Mouse (Mus musculus) embryonic facial prominence, embryonic 12.5 days (tissue): Measurements from ENCODE around the gene Gfod2. TPM values are rescaled to one million over a fixed set of nuclear protein-coding genes. Genes with fewer than 3 reads are reported as not detected.

Experiments used
- ATAC-seq: fragments of 200-750 bp; cut with Nextera tagmentation; 2 replicates; pipeline ENCODE4 v1.8.0; 2017; ENCODE audit not compliant: insufficient number of reproducible peaks, insufficient read depth, low FRiP score, low TSS enrichment
- H3K27ac ChIP-seq: fragments of 300-500 bp; sonication (generic); 2 replicates; pipeline ENCODE4 v1.5.1; 2016; ENCODE audit warnings: mild to moderate bottlenecking
- H3K27me3 ChIP-seq: fragments of 300-500 bp; sonication (generic); 2 replicates; pipeline ENCODE4 v1.6.1; 2016; ENCODE audit warnings: mild to moderate bottlenecking, moderate library complexity
- H3K36me3 ChIP-seq: fragments of 300-500 bp; sonication (generic); 2 replicates; pipeline ENCODE4 v1.6.1; 2016; ENCODE audit warnings: mild to moderate bottlenecking
- H3K4me1 ChIP-seq: fragments of 300-500 bp; sonication (generic); 2 replicates; pipeline ENCODE4 v1.6.1; 2016
- H3K4me2 ChIP-seq: fragments of 300-500 bp; sonication (generic); replicated peaks from 2 replicates; pipeline ENCODE4 v1.6.1; 2016; ENCODE audit warnings: mild to moderate bottlenecking, moderate library complexity
- H3K4me3 ChIP-seq: fragments of 300-500 bp; sonication (generic); 2 replicates; pipeline ENCODE4 v1.5.1; 2016; ENCODE audit warnings: mild to moderate bottlenecking
- H3K9ac ChIP-seq: fragments of 300-500 bp; sonication (generic); 2 replicates; pipeline ENCODE4 v1.6.1; 2016; ENCODE audit warnings: mild to moderate bottlenecking, moderate library complexity
- H3K9me3 ChIP-seq: fragments of 300-500 bp; sonication (generic); 2 replicates; pipeline ENCODE4 v1.6.1; 2016; ENCODE audit warnings: mild to moderate bottlenecking, moderate library complexity
- WGBS: fragments of 180-500 bp; shearing (Covaris S2); methylation state at CpG from one replicate; pipeline ENCODE4 v1.1.7; 2016; 5-methylcytosine and 5-hydroxymethylcytosine counted together
- polyA plus RNA-seq: library from polyadenylated mRNA; unstranded; fragments of >200 nt; fragmentation: Nextera tagmentation; extraction: Ambion mirVana; gene quantifications from 2 replicates; pipeline ENCODE4 v1.2.1, GENCODE M21; 2016

Gfod2 gene
- polyA plus RNA-seq, 1 experiment from 2014 or later, result 30.2 TPM

- Histone ChIP-seq H3K27me3 (no peaks in the 10 kb centered on the region), H3K9me3 (no peaks in the 10 kb centered on the region), H3K4me1 (peaks cover 5% of the 10 kb centered on the region), H3K4me3 (no peak overlapping the region), H3K36me3 (peaks cover 15% of the 10 kb centered on the region), H3K27ac (no peak overlapping the region), H3K4me2 (no peak overlapping the region), H3K9ac (no peak overlapping the region)
- WGBS, result 78% methylated on average over 3 of the region's 3 CpGs
- ATAC-seq, result no peak
Measured at GRCm38 (mm10) chr8:105712286-105712685, 46.2 kb downstream of the Gfod2 start.

GRCm38 (mm10) chr8:105709317-105709716, 49.1 kb downstream of the Gfod2 start:
- WGBS, result 80% methylated on average over 14 of the region's 14 CpGs
- no peak overlapping the region for H3K27ac ChIP-seq
- peaks cover 17% of the 10 kb centered on the region for H3K4me1 ChIP-seq
- no peak for ATAC-seq
- H3K4me2 ChIP-seq, result no peak overlapping the region
- H3K27me3 ChIP-seq, result no peaks in the 10 kb centered on the region
- H3K9ac ChIP-seq, result no peak overlapping the region
- H3K9me3 ChIP-seq, result no peaks in the 10 kb centered on the region
- H3K36me3 ChIP-seq, result 0 out of 2 replicates have a peak, but pooled peaks cover 3% of the 10 kb centered on the region
- no peak overlapping the region for H3K4me3 ChIP-seq

DNA sequence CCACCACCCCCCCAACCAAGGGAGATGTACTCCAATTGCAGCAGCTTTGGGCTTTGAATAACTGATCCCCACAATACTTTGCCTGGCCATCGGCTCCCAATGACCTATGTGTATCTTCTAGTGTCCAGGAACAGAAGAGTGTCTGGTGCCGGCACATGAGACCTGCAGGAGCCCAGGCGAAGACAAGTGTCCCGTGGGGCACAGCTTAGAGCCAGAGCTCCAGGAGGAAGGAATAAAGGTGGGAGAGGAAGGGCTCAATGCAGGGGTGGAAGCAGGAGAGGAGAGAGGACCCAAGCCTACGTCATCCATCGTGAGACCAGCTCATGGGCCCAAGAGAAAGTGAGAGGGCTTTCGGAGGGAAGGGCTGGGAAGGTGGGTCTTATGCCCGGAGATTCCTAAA, 49.8 kb downstream of the Gfod2 start:
- Histone ChIP-seq H3K4me3 (no peak overlapping the region), H3K4me1 (peaks cover 17% of the 10 kb centered on the region), H3K27ac (no peak overlapping the region), H3K4me2 (peak overlapping the region; percentile 93; the same call in 1 of the 2 replicates), H3K27me3 (no peaks in the 10 kb centered on the region), H3K9ac (no peak overlapping the region), H3K36me3 (peaks cover 9% of the 10 kb centered on the region), H3K9me3 (no peaks in the 10 kb centered on the region)
- WGBS, result 91% methylated on average over 8 of the region's 8 CpGs
- ATAC-seq, result no peak

- H3K4me2 ChIP-seq, result peak within 1 kb of the TSS; percentile 93
- H3K9ac ChIP-seq, result peak within 1 kb of the TSS; percentile 79
- H3K4me3 ChIP-seq, result peak within 1 kb of the TSS; percentile 78
- peak; percentile 75 for ATAC-seq
- H3K27ac ChIP-seq, result peak within 1 kb of the TSS; percentile 41
- 1% methylated on average over 55 of the region's 55 CpGs for WGBS
- H3K36me3 ChIP-seq, result peaks cover 19% of the 10 kb centered on the region
- no peaks in the 10 kb centered on the region for H3K27me3 ChIP-seq
- no peaks in the 10 kb centered on the region for H3K9me3 ChIP-seq
- peaks cover 17% of the 10 kb centered on the region for H3K4me1 ChIP-seq
Measured at GRCm38 (mm10) chr8:105707498-105708403, 50.7 kb downstream of the Gfod2 start, which contains the start of the genes 4933405L10Rik and Enkd1. TSS of gene 4933405L10Rik (plus strand) at chr8:105707655. TSS of gene Enkd1 (minus strand) at chr8:105708210.

DNA sequence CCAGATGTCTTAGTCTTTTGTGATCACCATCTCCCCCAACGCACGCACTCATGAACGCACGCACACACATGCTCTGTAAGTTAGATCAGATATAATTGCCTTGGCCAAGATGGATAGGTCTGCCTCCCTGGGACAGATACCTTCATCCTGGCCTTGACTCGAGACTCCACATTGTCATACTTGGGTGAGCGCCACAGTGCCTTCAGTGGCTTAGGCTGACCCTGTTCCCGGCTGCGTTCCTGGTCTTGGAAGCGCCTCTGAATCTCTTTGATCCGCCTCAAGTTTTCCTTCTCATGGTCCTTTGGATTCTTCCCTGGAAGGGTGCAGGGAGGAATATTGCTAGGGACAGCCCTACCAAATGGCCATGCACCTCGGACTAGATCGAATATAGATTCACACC, 52.0 kb downstream of the Gfod2 start:
- peaks cover 23% of the 10 kb centered on the region for H3K36me3 ChIP-seq
- H3K9me3 ChIP-seq, result no peaks in the 10 kb centered on the region
- no peak overlapping the region for H3K27ac ChIP-seq
- peak overlapping the region; percentile 93 for H3K4me2 ChIP-seq
- 80% methylated on average over 12 of the region's 12 CpGs for WGBS
- no peaks in the 10 kb centered on the region; the same call in 1 of the 2 replicates for H3K27me3 ChIP-seq
- peaks cover 27% of the 10 kb centered on the region for H3K4me1 ChIP-seq
- H3K4me3 ChIP-seq, result peak overlapping the region; percentile 78
- H3K9ac ChIP-seq, result peak overlapping the region; percentile 79; the same call in 1 of the 2 replicates
- ATAC-seq, result no peak

- H3K36me3 ChIP-seq, result peaks cover 23% of the 10 kb centered on the region
- no peak for ATAC-seq
- 86% methylated on average over 6 of the region's 6 CpGs for WGBS
- no peaks in the 10 kb centered on the region; the same call in 1 of the 2 replicates for H3K27me3 ChIP-seq
- no peak overlapping the region for H3K9ac ChIP-seq
- no peak overlapping the region for H3K27ac ChIP-seq
- no peaks in the 10 kb centered on the region for H3K9me3 ChIP-seq
- H3K4me3 ChIP-seq, result no peak overlapping the region
- no peak overlapping the region for H3K4me2 ChIP-seq
- H3K4me1 ChIP-seq, result peaks cover 33% of the 10 kb centered on the region
Measured at GRCm38 (mm10) chr8:105704955-105705354, 53.5 kb downstream of the Gfod2 start.

DNA sequence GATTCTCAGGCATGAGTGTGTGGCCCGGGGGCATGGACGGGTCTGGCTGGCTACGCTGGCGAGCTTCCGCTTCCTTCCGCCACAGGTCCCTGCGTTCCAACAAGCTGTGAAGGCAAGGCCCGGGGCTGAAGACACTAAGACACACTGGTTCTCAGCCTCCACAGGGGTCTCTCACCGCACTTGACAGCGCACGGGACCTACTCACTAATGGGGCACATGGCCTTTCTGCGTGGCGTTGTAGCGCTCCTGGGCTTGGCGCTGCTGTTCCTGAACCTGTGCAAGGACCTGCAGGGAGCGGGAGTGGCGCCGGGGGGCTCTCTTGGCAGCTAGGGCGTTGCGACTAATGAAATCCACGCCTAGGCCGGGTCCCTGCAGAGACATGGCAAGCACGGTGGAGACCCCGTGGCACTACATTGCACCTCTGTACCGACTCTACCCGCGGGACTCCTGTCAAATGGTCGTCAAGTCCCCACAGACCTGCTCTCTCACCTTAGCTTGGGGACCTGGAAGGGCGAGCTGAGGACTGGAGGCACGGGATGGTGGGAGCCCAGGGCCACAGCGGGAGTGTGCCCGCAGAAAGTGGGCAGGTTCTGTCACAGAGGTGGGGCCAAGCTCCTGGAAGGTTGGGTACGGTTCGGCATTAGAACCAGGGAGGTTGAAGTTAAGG, 54.2 kb downstream of the Gfod2 start:
- Histone ChIP-seq H3K4me3 (no peak overlapping the region), H3K27me3 (no peaks in the 10 kb centered on the region; the same call in 1 of the 2 replicates), H3K36me3 (peaks cover 23% of the 10 kb centered on the region), H3K4me2 (no peak overlapping the region), H3K9me3 (no peaks in the 10 kb centered on the region), H3K9ac (no peak overlapping the region), H3K4me1 (peaks cover 35% of the 10 kb centered on the region), H3K27ac (no peak overlapping the region)
- WGBS, result 91% methylated on average over 34 of the region's 34 CpGs
- no peak for ATAC-seq

- 93% methylated on average over 24 of the region's 24 CpGs for WGBS
Measured at GRCm38 (mm10) chr8:105702731-105703415, 55.6 kb downstream of the Gfod2 start.

GRCm38 (mm10) chr8:105702001-105702401, 56.5 kb downstream of the Gfod2 start:
- Histone ChIP-seq H3K4me2 (peak overlapping the region; percentile 90), H3K27me3 (no peaks in the 10 kb centered on the region; the same call in 1 of the 2 replicates), H3K4me3 (peak overlapping the region; percentile 71), H3K36me3 (peaks cover 41% of the 10 kb centered on the region), H3K9me3 (no peaks in the 10 kb centered on the region), H3K4me1 (peaks cover 27% of the 10 kb centered on the region), H3K9ac (peak overlapping the region; percentile 54), H3K27ac (0 out of 2 replicates have a peak overlapping the region, but pooled peaks have one; percentile 90)
- 49% methylated on average over 18 of the region's 18 CpGs for WGBS
- no peak for ATAC-seq

More at GRCm38 (mm10) chr8:105702731-105703415, 55.6 kb downstream of the Gfod2 start:
- H3K36me3 ChIP-seq, result peaks cover 33% of the 10 kb centered on the region
- peaks cover 32% of the 10 kb centered on the region for H3K4me1 ChIP-seq
- no peaks in the 10 kb centered on the region; the same call in 1 of the 2 replicates for H3K27me3 ChIP-seq
- no peak overlapping the region for H3K27ac ChIP-seq
- H3K9me3 ChIP-seq, result no peaks in the 10 kb centered on the region
- H3K4me2 ChIP-seq, result no peak overlapping the region
- ATAC-seq, result no peak
- H3K4me3 ChIP-seq, result no peak overlapping the region
- H3K9ac ChIP-seq, result no peak overlapping the region

DNA sequence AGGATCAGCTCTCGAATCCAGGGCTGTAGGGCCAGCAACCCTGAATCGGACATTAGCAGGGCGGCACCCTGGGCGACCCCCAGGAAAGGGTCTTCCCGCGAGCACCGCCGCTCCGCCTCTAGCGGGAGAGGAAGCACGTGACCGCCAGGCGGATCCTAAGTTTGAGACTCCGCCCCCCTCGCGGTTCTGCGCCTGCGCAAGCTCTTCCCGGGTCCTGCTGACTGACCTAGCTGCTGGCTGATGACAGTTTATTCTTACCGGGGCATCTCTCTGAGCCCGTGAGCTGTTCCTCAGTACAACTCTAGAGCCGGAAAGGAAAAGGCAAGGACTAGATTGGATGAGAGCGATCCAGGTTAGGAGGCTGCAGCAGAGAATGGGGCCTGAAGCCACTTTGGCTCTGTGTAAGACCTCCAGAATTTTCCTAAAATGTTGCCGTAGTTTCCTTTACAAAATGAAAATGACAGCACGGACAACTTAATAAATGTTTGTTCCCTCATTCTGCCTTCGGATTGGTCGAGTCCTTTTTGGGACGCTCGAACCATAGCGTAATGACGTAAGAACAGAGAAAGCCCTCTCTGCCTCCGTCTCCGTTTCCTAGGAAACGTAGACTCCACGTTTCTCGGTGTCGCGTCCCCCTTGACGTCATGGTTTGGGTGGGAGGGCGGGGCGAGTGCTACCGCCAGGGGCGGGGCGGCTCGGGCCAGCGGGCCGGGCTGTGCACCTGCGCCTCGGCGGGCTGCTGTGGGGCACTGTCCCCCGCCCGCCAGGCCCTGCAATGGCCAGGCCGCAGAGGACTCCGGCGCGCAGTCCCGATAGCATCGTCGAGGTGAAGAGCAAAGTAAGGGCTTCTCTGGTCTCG, 57.3 kb downstream of the Gfod2 start, which contains the start of the genes Acd and Pard6a:
Acd (minus strand) TSS at position 137 of the 859 bp plus-strand sequence.
Pard6a (plus strand) TSS at position 183 of the 859 bp plus-strand sequence.
- H3K4me1 ChIP-seq, result peaks cover 19% of the 10 kb centered on the region
- peak within 1 kb of the TSS; percentile 90 for H3K27ac ChIP-seq
- peak within 1 kb of the TSS; percentile 71 for H3K4me3 ChIP-seq
- ATAC-seq, result peak; percentile 53
- H3K9me3 ChIP-seq, result no peaks in the 10 kb centered on the region
- H3K36me3 ChIP-seq, result peaks cover 41% of the 10 kb centered on the region
- WGBS, result under 1% methylated on average over 60 of the region's 60 CpGs
- no peaks in the 10 kb centered on the region; the same call in 1 of the 2 replicates for H3K27me3 ChIP-seq
- peak within 1 kb of the TSS; percentile 54 for H3K9ac ChIP-seq
- peak within 1 kb of the TSS; percentile 90 for H3K4me2 ChIP-seq
